Mouse (Mus musculus) lung, postnatal 0 days (tissue): ENCODE data around the gene Grifin. TPM values are rescaled to one million over a fixed set of nuclear protein-coding genes. Genes with fewer than 3 reads are reported as not detected.

Source experiments
- ATAC-seq: fragments of 200-750 bp; cut with Nextera tagmentation; 2 replicates; pipeline ENCODE4 v1.8.0; 2017; ENCODE audit warnings: moderate library complexity
- DNase-seq: peaks from one replicate; pipeline ENCODE4 v3.0.0-alpha.2; 2016; ENCODE audit warnings: low spot score
- H3K27ac ChIP-seq: fragments of 300-500 bp; sonication (generic); 2 replicates; pipeline ENCODE4 v1.5.1; 2014; ENCODE audit warnings: antibody characterized with exemption, mild to moderate bottlenecking, low read length, mixed read lengths
- H3K27me3 ChIP-seq: fragments of 300-500 bp; sonication (generic); replicated peaks from 2 replicates; pipeline ENCODE4 v1.6.1; 2014; ENCODE audit warnings: low read length, mixed read lengths; ENCODE audit not compliant: insufficient read depth
- H3K36me3 ChIP-seq: fragments of 300-500 bp; sonication (generic); 2 replicates; pipeline ENCODE4 v1.6.1; 2014; ENCODE audit warnings: low read length, mixed read lengths; ENCODE audit not compliant: insufficient read depth
- H3K4me1 ChIP-seq: fragments of 300-500 bp; sonication (generic); 2 replicates; pipeline ENCODE4 v1.6.1; 2014; ENCODE audit warnings: antibody characterized with exemption, low read depth, low read length, mixed read lengths; ENCODE audit not compliant: insufficient read depth
- H3K4me2 ChIP-seq: fragments of 300-500 bp; sonication (generic); replicated peaks from 2 replicates; pipeline ENCODE4 v1.6.1; 2014; ENCODE audit warnings: low read depth, mild to moderate bottlenecking, low read length, moderate library complexity, mixed read lengths
- H3K4me3 ChIP-seq: fragments of 300-500 bp; sonication (generic); 2 replicates; pipeline ENCODE4 v1.5.1; 2014; ENCODE audit warnings: low read depth, low read length
- H3K9ac ChIP-seq: fragments of 300-500 bp; sonication (generic); replicated peaks from 2 replicates; pipeline ENCODE4 v1.6.1; 2014; ENCODE audit warnings: low read depth, mild to moderate bottlenecking
- H3K9me3 ChIP-seq: fragments of 300-500 bp; sonication (generic); 2 replicates; pipeline ENCODE4 v1.6.1; 2016; ENCODE audit warnings: low read length, mixed read lengths
- CTCF ChIP-seq: IDR thresholded peaks from 2 replicates; pipeline ENCODE4 v1.5.1; 2016; ENCODE audit warnings: antibody characterized with exemption, mild to moderate bottlenecking
- EP300 ChIP-seq: IDR thresholded peaks from 2 replicates; pipeline ENCODE4 v1.6.1; 2016; ENCODE audit warnings: antibody characterized with exemption, mild to moderate bottlenecking, control low read depth
- WGBS: fragments of 180-500 bp; shearing (Covaris S2); extraction: QIAGEN DNeasy Blood & Tissue Kit; methylation state at CpG from one replicate; pipeline ENCODE4 v1.1.7; 2014; 5-methylcytosine and 5-hydroxymethylcytosine counted together
- polyA plus RNA-seq: library from polyadenylated mRNA; unstranded; fragments of >200 nt; fragmentation: Nextera tagmentation; extraction: Ambion mirVana; gene quantifications from 2 replicates; pipeline ENCODE4 v1.2.1, GENCODE M21; 2015

Grifin gene
- polyA plus RNA-seq, 1 experiment from 2014 or later = not detected

DNA sequence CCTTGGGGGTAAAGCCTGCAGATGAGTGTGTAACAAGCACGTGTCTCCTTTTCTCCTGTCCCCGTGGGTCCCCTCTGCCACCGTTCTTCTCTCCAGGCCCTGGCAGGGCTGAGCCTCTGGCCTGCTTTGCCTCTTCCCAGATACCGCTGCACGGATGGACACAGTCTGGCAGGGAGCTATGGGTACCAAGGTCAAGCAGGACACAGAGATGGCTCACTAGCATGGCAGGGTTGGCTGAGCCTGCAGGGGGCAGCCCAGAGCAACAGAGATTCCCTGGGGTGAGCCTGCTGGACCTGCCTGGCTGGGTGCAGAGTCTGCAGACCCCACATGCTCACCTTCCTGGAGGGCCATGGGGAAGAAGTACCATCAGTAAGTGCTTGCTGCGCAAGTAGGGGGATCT, 985 bp upstream of the Grifin start:
- H3K9ac ChIP-seq = no peak overlapping the region
- H3K27ac ChIP-seq = no peak overlapping the region
- no peak overlapping the region for H3K4me2 ChIP-seq
- no peak for DNase-seq
- no peaks in the 10 kb centered on the region for H3K36me3 ChIP-seq
- no peak for TF ChIP-seq EP300
- TF ChIP-seq CTCF = peak; percentile 68
- 59% methylated on average over 6 of the region's 6 CpGs for WGBS
- ATAC-seq = 0 out of 2 replicates have a peak, but pooled peaks have one; percentile 19
- H3K27me3 ChIP-seq = no peaks in the 10 kb centered on the region
- no peak overlapping the region for H3K4me3 ChIP-seq
- peaks cover 3% of the 10 kb centered on the region; the same call in 1 of the 2 replicates for H3K4me1 ChIP-seq
- no peaks in the 10 kb centered on the region for H3K9me3 ChIP-seq

DNA sequence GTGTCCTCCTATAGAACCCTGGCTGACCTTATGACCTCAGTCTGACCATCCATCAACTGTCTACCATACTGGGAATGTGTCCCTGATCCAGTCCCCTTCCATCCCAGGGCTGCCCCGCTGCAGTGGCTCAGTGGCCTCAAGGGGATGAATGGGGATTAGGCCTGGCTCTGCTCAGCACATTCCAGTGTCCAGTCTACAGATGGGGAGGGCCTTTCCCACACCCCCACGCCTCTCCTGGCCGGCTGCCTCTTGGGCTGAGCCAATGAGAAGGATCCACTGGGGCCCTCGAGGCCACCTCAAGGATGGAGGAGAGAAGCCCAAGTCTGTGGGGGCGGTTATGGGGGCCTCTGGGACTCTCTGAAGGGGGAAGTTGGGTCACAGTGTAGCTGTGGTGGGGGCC, 580 bp upstream of the Grifin start:
- no peaks in the 10 kb centered on the region for H3K27me3 ChIP-seq
- H3K4me2 ChIP-seq = no peak overlapping the region
- no peak for DNase-seq
- no peak overlapping the region for H3K4me3 ChIP-seq
- no peak for ATAC-seq
- TF ChIP-seq EP300 = no peak
- no peak for TF ChIP-seq CTCF
- H3K27ac ChIP-seq = no peak overlapping the region
- 45% methylated on average over 4 of the region's 5 CpGs for WGBS
- no peaks in the 10 kb centered on the region for H3K9me3 ChIP-seq
- H3K9ac ChIP-seq = no peak overlapping the region
- peaks cover 3% of the 10 kb centered on the region; the same call in 1 of the 2 replicates for H3K4me1 ChIP-seq
- no peaks in the 10 kb centered on the region for H3K36me3 ChIP-seq

DNA sequence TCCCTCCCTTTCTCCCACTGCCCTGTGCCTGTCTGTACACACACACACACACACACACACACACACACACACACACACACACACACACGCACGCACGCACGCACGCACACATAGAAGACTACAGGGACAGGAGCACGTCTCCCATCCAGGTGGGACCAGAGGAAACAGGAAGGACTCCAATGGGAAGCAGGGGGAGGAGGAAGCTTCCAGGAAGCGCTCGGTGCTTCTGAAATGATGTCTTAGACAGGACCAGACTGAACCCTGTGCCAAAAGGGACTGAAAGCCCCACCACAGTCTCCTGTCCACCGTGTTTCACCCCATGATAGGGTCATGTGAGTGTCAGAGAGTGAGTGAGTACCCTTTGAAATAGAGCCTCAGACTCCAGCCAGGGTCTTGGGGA, 2.3 kb downstream of the Grifin start:
- TF ChIP-seq CTCF = no peak
- TF ChIP-seq EP300 = no peak
- Histone ChIP-seq H3K4me2 (no peak overlapping the region), H3K4me1 (no peaks in the 10 kb centered on the region), H3K36me3 (no peaks in the 10 kb centered on the region), H3K9me3 (no peaks in the 10 kb centered on the region), H3K27me3 (no peaks in the 10 kb centered on the region), H3K4me3 (no peak overlapping the region), H3K9ac (no peak overlapping the region), H3K27ac (no peak overlapping the region)
- DNase-seq (no peak), ATAC-seq (no peak)
- 54% methylated on average over 6 of the region's 9 CpGs for WGBS

DNA sequence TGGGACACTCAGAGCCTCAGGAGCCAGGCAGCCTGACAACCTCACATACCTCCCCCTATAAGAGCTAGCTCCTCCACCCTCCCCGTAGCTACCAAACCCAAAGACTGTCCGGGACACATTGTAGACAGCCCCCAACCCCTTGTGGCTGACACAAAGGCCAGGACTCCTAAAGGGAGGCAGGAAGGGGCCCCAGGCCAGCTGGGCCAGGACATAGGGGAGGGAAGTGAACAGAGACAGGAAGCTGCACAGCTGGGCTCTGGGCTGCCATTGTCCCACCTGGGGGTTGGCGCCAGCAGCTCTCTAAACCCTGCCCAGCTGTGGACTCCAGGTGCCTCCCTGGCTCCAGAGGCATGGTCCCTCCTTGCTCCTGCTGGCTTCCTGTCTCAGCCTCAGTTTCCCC, 8.0 kb downstream of the Grifin start:
- Histone ChIP-seq H3K4me3 (no peak overlapping the region), H3K9ac (no peak overlapping the region), H3K9me3 (no peaks in the 10 kb centered on the region), H3K4me2 (no peak overlapping the region), H3K36me3 (no peaks in the 10 kb centered on the region), H3K27ac (no peak overlapping the region), H3K4me1 (no peaks in the 10 kb centered on the region), H3K27me3 (no peaks in the 10 kb centered on the region)
- DNase-seq = no peak
- 54% methylated on average over 3 of the region's 3 CpGs for WGBS
- no peak for ATAC-seq
- no peak for TF ChIP-seq EP300
- no peak for TF ChIP-seq CTCF

DNA sequence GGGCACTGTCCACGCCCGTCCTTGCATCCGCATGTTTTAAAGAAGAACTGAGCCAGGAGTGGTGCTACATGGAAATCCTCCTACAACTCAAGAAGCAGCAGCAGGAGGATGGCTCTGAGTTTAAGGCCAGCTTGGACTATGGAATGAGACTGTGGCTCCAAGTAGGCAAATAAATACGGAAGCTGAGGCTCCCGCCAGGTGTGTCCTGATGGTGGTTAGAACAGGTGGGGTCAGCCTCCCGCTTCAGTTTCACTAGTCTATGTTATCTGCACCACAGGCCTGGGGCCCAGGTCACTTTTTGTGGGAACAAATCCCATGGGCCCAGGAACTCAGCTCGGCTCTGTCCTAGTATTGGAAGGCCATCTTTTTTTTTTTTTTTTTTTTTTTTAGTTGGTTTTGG, 11.2 kb downstream of the Grifin start:
- H3K4me3 ChIP-seq = no peak overlapping the region
- ATAC-seq = no peak
- no peak for TF ChIP-seq EP300

DNA sequence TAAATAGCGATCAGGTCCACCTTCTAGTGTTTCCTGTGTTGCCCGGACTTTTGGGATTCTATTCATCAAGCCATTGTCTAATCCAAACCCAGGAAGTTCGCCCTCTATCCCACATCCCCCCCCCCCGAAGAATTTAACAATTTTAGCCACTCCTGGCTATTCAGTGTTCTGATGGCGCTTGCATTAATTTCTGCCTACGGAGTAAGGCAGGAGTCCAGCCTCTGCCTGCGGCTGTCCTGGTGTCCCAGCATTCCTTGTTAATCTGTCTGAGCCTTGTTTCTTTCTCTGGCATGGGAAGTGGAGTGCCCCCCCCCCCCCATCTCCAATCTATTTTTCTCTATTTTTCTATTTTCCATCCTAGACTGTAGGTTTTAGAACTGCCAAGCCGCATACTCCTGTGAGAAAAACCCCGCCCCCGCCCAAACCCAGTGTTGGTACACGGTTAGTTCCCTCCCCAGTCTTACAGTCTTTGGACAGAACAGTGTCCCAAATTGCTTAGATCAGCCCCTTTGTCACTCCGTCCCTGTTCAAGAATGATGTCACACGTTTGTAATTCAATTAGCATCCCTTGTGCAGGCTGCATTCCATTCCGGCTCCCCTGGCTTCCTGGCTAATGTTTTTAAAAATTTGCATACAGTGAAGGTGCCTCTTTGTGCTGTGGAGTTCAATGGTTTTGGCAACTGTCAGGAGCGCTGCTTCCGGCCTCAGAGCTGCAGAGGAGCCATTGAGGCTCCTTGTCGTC, 15.4 kb downstream of the Grifin start:
- Histone ChIP-seq H3K4me3 (no peak overlapping the region), H3K9me3 (no peaks in the 10 kb centered on the region), H3K4me1 (peaks cover 4% of the 10 kb centered on the region; the same call in 1 of the 2 replicates), H3K4me2 (no peak overlapping the region), H3K27me3 (no peaks in the 10 kb centered on the region), H3K9ac (no peak overlapping the region), H3K36me3 (no peaks in the 10 kb centered on the region), H3K27ac (no peak overlapping the region)
- TF ChIP-seq CTCF = no peak
- no peak for TF ChIP-seq EP300
- 32% methylated on average over 17 of the region's 17 CpGs for whole genome bisulfite sequencing
- ATAC-seq = 0 out of 2 replicates have a peak, but pooled peaks have one; percentile 28
- DNase-seq = peak; percentile 31

More for the DNA sequence above, 11.2 kb downstream of the Grifin start:
- no peaks in the 10 kb centered on the region for H3K27me3 ChIP-seq
- H3K36me3 ChIP-seq = no peaks in the 10 kb centered on the region
- peaks cover 4% of the 10 kb centered on the region; the same call in 1 of the 2 replicates for H3K4me1 ChIP-seq
- H3K27ac ChIP-seq = no peak overlapping the region
- no peak overlapping the region for H3K4me2 ChIP-seq
- no peak for DNase-seq
- H3K9ac ChIP-seq = no peak overlapping the region
- H3K9me3 ChIP-seq = no peaks in the 10 kb centered on the region
- WGBS = 79% methylated on average over 7 of the region's 7 CpGs

DNA sequence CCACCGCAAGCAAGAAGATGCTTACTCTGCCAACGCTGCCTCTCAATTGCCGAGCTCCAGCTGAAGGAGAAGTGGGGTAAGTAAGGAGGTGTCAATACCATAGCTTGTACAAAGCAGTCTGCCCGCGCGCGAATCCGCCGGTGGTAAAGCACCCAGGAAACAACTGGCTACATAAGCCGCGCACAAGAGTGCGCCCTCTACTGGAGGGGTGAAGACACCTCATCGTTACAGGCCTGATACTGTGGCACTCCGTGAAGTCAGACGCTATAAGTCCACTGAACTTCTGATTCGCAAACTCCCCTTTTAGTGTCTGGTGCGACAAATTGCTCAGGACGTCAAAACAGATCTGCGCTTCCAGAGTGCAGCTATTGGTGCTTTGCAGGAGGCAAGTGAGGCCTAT, 18.5 kb downstream of the Grifin start:
- no peak overlapping the region for H3K27ac ChIP-seq
- no peaks in the 10 kb centered on the region for H3K9me3 ChIP-seq
- peaks cover 4% of the 10 kb centered on the region for H3K4me1 ChIP-seq
- no peak overlapping the region for H3K9ac ChIP-seq
- ATAC-seq (no peak), DNase-seq (no peak)
- no peaks in the 10 kb centered on the region for H3K27me3 ChIP-seq
- H3K4me2 ChIP-seq = no peak overlapping the region
- TF ChIP-seq EP300 (no peak), CTCF (peak; percentile 14; the same call in 1 of the 2 replicates)
- WGBS = 81% methylated on average over 19 of the region's 19 CpGs
- H3K4me3 ChIP-seq = no peak overlapping the region
- H3K36me3 ChIP-seq = no peaks in the 10 kb centered on the region
